Mouse (Mus musculus): ENCODE measurements around the gene Elp1.
A peak's percentile ranks its signal among the peaks of the same experiment; 100 is the strongest.

The Elp1 gene

DNA sequence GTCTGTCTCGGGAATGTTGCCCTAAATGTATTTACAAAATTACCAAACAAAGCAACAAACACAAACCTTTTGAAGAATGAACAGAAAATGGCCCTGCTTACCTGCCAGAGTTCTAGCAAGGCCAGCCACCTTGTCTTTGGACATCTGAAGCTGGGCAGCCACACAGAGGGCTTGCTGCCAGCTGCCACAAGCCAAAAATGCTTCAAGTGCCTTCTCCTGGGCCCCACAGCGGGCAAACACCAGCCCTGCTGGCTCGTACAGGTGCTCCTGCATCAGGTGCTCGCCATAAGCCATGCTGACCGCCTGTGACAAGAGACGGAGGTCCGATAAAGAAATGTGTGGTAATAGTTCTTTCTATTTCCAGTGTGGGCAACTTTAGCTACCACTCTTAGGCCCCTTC lies 33.2 kb downstream of the Elp1 start:
- DNase-seq (ENCODE audit: low read depth), result no peak

DNA sequence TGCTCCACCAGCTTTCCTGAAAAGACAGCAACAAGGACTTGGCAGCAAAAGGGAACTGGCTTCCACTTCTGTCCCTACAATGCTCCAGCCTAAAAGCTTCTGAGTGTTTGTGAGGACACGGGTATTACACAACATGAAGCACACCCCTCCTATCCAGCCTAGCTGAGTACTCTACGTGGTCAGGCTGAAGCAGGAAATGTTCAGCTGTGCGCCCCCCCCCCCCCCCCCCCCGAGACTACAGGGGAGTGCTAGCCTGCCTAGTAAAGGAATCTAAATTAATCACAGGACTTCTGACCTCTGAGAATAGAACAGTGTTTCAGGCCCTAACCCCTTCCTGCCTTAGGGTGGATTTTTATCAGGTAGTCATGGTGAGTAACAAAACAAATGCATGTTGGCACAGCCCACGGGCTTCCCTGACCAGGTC lies 34.3 kb downstream of the Elp1 start:
- DNase-seq (ENCODE audit: low read depth), result peak; percentile 65

DNA sequence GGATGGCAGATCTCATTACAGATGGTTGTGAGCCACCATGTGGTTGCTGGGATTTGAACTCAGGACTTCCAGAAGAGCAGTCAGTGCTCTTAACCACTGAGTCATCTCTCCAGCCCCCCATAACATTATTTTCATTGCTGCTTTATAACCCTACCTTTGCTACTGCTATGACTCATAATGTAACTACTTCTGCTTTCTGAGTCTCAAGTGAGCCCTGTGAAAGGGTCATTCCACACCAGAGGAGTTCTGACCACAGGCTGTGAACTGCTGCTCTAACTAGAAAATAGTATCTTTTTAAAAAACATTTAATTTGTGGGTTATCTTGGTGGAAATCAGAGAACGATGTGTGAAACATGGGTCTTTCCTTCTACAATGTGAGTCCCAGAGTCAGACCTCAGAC lies 44.4 kb downstream of the Elp1 start:
- peak; percentile 69 for DNase-seq (ENCODE audit: low read depth)

DNA sequence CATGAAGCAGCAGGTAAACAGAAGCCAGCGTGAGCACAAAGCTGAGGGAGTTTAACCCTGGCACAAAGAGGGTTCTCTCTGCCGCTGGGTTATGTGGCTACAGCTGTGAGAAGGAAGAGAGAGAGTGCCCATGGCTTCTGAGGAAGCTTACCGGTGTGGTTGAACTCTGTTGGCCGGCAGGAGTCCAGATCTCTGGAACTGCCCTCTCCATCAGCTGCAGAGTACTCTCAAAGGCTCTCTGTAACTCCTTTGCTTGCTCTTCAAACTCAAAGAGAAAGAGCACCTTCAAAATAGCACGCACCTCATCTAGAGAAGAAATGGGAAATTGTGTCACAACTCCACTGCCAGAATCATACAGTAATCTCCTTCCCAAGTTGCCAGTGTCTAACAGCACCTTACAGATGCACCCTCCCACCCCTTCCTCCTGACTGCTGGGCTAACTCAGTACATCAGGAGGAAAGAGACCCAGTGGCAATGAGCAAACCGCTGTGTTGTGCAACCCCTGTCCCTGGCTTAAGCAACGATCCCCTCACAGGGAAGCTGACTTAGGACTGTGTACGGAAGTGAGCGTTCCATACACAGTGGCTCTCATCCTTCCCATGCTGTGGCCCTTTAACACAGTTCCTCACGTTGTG lies 45.0 kb downstream of the Elp1 start:
- DNase-seq (ENCODE audit: low read depth), result peak; percentile 78

DNA sequence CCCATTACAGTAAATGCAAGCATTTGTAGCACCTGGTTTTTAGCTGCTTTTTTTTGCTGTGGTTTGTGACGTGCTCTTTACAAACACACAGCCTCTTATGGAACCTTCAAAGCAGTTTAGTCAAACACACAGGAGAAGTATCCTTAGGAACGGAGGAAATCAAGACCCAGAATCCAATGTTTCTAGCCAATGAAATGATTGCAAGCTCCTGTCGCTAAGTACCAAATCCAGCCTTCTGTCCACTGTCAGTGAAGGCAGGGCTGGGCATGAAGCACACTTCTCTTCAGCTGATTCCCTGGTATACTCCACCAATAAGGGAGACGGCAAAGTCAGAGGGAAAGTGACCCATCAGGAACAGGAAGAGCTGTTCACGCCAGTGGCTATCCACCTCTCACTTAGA lies 46.1 kb downstream of the Elp1 start:
- no peak for DNase-seq (ENCODE audit: low read depth)

DNA sequence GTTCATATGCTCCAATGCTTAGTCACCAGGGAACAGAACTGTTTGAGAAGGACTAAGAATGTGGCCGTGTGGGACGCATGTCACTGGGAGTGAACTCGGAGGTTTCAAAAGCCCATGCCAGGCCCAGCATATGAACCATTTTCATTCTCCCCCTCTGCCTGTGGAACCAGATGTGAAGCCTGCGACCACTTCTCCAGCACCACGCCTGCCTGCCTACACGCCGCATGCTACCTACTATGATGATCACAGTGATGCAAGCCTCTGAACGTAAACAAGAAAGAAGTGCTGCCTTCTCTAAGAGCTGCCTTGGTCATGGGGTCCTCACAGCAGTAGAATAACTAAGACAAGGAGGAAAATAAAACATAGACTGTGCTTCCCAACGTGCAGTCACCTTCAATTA lies 54.7 kb downstream of the Elp1 start:
- DNase-seq (ENCODE audit: low read depth), result no peak

DNA sequence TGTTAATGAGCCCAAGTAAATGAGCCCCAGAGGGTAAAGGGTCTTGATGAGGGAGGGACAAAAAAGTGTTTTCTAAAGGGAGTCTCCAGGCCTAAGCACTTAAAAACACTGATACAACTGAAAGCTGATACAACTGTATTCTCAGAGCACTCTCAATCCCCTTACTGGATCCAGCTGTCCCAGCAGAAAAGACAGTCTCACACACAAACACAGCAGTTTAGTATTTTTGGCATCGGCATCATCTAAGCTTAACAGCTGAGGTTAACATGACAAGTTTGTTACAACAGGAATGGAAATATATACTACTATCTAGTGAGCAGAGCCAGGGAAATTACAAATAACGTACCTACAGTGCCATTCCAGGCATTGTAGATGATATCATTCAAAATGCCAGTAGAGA lies 55.8 kb downstream of the Elp1 start:
- no peak for DNase-seq (ENCODE audit: low read depth)

DNA sequence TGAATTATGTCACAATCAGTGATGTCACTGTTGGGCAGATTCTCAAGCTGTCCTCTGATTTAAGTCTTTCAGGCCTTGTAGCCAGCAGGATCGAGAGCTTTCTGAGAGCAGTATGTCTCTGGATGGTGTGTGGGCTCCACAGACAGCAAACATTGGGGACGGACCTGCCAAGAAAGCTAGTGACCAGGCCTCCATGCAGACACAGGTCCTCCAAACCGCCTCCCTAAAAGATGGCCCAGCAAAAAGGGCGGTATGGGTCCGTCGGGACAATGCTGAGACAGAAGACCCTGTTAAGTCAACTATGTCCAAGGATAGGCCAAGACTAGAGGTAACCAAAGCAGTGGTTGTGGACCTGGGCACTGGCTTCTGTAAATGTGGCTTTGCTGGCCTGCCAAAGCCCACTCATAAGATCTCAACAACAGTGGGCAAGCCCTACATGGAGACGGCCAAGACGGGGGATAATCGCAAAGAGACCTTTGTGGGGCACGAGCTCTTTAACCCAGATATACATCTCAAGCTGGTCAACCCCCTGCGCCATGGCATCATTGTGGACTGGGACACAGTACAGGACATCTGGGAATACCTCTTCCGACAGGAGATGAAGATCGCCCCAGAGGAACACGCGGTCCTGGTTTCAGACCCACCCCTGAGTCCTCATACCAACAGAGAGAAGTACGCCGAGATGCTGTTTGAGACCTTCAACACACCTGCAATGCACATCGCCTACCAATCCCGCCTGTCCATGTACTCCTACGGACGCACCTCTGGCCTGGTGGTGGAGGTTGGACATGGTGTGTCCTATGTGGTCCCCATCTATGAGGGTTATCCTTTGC lies 58.6 kb downstream of the Elp1 start, which contains the start of gene Actl7a:
TSS of gene Actl7a (plus strand) at position 51 of the 833 bp plus-strand sequence.
- DNase-seq (ENCODE audit: low read depth), result no peak

DNA sequence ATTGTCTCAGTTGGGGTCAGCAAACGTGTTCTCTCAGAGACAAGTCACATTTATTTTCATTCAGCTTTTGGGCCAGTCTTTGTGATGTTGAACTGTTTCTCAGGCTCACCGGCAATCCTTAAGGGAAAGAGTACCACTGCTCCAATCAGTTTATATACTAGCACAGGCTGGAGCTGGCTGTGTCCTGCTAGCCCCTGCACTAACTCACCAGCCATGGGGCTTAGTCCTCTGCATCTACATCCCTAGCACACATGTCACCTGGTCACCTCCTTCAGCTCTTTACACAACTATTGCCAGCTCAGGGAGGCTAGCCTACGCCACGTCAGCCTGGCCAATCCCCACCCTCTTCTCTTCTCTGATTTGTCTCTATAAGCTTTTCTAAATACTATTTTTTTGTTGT lies 59.4 kb downstream of the Elp1 start:
- DNase-seq (ENCODE audit: low read depth), result no peak

DNA sequence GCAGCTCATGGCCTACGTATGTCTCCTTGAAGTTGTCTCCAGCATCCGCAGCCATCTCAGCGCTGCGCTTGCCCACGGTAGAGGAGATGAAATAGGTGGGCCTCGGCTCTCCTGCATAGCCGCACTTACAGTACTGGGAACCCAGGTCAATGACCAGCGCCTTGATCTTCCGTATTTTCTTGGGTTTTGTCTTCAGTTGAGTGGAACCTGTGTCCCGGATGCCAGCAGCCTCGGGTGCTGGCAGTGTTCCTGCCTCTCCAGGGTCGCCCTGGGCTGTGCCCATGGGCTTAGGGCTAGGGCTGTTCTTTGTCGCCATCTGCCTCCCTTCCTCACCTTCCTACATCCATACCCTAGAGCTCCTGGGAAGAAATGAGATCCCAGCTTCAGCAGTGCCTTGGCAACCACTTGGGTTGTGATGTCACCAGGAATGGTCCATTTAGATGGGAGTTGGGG lies 61.1 kb downstream of the Elp1 start, which contains the start of gene Actl7b:
TSS of gene Actl7b (minus strand) at position 403 of the 453 bp plus-strand sequence.
- DNase-seq (ENCODE audit: low read depth), result no peak

DNA sequence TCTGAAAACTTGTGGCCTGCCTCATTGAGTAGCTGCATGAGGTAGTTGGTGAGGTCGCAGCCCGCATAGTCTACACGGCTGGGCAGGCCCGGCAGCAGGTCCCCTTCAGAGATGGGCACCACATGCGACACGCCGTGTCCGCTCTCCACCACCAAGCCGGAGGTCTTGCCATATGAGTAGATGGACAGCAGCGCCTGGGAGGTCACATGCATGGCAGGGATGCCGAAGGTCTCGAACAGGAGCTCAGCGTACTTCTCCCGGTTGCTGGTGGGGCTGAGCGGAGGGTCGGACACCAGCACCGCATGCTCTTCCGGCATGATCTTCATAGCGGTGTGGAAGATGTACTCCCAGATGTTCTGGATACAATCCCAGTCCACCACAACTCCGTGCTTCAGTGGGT lies 61.5 kb downstream of the Elp1 start:
- no peak for DNase-seq (ENCODE audit: low read depth)

DNA sequence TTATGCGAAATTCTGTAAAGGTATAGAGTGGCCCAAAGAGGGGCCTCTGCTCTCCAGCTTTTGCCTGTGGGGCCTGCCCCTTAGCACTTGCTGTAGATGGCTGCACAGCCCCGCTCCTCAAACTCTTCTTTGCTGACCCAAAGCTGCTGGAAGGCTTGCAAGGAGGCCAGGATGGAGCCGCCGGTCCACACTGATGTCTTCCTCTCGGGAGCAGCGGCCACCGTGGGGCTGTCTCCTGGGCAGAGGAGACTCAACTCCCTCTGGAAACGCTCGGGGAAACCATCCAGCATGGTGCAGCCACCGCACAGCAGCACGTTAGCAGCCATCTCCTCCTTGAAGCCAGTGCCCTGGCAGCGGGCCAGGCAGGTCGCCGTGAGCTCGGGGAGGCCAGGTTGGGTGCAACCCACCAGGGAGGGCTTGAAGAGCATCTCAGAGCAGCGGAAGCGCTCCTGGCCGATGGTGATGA lies 62.1 kb downstream of the Elp1 start, which contains the start of gene Gm26657:
TSS of gene Gm26657 (plus strand) at position 51 of the 466 bp plus-strand sequence.
- no peak for DNase-seq (ENCODE audit: low read depth)

DNA sequence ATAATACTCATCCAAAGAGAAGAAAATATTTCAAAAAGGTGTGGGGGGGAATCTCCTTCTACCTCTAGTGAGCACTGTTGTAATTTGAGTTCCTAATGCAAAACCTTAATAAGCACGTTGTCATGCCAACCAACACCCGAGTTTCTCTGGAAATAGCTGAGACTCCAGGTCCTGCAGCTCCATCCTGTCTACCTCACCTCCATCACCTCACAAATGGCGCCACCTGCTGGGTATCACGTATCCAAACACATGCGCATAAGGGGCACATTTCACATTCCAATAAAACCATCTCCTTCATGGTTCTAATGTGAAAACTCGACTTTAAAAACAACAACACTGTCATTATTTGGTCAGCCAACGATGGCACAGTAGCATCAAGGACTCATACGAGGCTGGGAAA lies 76.3 kb downstream of the Elp1 start:
- DNase-seq (ENCODE audit: low read depth), result peak; percentile 25

DNA sequence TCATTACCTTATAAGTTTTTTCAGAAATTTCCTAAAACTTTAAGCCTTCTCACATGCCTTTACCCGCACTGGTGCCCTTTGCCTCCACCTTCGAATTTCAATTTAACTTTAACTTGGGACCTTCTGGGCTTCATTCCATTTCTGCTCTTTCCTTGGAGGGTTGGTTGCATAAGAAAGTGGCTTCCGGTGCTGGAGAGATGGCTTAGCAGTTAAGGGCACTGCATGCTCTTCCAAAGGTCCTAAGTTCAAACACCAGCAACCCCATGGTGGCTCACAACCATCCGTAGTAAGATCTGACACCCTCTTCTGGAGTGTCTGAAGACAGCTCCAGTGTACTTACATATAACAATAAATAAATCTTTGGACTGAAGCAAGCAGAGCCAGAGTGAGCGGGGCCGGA lies 78.9 kb downstream of the Elp1 start:
- no peak for DNase-seq (ENCODE audit: low read depth)

DNA sequence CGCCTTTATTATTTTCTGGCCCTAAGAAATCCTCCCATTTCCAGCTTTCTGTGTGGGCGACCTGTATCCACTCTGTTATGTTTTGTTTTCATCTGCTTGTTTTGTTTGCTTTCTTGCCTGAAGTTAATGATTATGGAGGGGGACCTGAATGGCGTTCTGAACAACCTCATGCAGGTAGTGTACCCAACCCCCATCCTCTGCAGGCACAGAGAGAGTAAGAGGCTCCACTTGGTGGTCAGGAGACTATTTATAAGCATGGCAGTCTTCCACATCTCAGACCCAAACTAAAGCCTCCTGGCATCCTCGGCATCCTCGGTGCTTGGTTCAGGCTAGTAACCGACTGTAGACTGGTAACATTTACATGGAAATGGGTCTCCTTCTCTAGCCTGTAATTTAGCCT lies 79.8 kb downstream of the Elp1 start:
- DNase-seq (ENCODE audit: low read depth), result no peak

DNA sequence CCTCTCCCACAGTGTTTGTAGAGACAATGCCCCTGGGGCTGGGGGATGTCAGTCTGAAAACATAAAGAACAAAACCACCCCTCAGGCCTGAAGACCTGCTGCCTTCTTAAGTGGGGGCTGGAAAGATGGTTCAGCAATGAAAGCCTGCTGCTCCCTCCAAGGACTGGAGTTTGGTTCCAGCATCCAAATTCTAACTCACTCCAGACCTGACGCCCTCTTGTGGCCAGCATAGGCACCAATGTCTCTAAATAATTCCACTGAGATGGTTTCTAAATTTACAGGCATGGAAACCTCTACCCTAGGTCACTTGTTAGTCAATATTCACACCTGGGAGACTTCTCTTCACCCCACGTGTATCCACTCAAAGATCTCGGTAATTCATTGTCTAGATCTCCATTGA lies 80.7 kb downstream of the Elp1 start:
- peak; percentile 21 for DNase-seq (ENCODE audit: low read depth)

DNA sequence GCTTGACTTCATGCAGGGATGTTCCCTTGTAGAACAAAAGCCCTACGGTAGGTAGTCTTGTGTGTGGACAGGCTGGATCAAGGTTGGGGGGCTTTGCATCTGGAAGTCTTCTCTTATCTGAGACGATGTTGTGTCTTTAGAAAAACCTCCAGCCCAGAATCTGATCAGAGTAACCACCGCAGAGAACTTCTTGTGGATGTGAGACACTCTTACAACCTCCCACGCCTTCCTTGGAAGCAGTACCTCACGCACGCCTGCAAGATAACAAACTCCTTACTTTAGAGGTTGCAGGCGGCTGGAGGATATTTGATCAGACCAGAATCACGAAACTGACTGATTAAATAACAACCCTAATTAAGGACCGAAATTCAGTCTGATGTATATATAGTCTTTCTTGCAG lies 81.7 kb downstream of the Elp1 start:
- DNase-seq (ENCODE audit: low read depth), result no peak

DNA sequence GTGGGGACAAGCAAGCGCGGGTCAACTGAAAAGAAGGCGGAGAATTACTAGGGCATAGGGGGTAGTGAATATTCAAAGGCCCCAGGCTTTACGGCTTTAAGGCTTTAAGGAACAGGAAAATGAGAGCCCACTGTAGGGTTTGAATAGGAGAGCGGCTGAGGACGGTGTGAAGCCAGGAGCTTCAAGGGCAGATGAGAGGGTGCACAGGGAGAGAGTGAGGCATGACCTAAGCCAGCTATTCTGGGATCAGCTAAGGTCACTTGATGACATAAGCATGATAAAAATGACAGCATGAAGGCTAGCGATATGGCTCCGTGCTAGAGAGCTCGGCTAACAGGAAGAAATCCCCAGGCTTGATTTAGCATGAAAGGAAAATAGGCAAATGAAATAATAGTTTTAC lies 82.7 kb downstream of the Elp1 start:
- no peak for DNase-seq (ENCODE audit: low read depth)

DNA sequence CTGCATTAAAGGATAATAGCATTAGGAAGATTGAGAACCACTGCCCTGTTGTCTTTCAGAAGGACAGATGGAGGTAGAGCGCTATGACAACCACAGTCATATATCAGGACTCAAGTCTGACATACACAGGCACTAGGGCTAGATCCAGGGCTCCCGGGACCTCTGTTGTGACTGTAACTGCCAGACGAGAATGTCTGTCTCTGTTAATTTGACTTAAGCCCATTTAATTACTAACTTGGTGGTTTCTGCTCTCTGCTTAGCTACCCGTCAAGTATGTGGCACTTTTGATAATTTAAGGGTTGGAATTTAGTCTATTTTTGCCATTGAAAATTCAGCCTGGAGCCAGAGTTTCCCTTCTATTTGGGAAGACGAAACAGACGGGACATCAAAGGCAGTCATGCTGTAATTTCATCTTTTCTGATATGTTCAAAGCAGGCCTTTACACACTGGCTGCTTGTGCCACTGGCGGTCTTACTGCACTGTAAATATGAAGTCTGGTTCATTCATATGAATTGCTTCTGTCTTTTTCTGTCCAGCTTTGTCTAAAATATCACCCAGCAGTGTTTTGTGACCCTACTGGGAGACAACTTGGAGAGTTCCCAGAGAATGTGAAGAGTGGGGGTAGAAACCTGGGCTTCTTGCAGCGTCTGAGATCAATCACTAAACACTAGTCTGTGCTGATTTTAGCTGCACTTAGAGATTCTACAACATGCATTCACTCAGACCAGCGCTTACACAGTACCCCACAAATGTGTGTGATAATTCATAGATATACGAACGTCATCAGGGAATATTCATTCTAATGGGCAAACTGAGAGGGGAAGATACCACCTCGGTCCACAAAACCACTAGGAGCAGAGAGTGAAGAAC lies 83.3 kb downstream of the Elp1 start:
- DNase-seq (ENCODE audit: low read depth), result no peak

DNA sequence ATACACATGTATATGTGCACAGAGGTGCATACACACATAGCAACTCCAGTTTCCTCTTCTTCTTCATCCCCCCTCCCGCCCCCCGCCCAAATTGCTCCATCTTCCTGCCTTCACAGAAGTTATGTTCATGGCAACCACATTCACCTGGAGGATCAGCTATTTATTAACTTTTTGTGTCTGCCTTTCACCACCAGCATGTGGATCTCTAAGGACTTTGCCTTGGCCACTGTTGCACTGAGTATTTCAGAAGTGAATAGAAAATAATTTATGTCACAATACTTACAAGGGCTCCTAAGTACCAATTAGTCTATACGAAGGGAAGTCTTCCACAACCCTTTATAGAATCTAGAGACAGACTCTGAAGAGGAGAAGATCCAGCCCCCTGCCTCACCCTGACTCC lies 84.2 kb downstream of the Elp1 start:
- DNase-seq (ENCODE audit: low read depth), result no peak

DNA sequence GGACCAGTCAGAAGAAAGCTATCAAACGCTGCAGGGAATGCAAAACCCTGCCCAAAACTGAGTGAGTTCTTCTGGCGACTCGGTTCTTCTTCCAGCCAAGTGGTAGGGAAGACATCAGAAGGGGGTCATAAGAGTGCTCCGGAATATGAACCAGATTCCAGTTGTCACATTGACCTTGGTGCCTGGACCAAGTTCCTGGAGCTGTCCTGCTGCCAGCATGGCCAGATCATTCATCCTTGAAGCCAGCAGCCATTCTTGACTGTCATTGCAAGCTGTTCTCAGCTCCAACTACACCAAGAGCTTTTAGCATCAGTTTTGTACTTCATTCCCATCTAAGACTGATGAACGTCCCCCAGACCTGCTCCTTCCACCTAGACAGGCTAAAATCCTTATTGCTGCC lies 85.3 kb downstream of the Elp1 start:
- DNase-seq (ENCODE audit: low read depth), result no peak

DNA sequence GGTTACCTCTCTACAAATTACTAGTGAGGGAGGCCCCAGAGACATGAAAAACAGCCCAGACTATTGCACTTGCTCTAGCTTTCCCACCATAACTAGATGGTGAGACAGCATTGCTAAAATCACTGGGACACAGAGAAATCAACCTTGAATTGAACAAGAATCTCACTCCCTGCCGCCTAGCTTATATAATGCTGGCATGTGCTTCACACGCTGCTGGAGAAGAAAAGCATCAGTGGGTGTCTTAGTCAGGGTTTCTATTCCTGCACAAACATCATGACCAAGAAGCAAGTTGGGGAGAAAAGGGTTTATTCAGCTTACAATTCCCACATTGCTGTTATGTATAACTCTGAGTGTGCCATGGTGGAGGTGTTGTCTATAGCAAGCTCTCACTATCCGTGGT lies 89.0 kb downstream of the Elp1 start:
- DNase-seq (ENCODE audit: low read depth), result no peak
